Mouse (Mus musculus): ENCODE results near the gene Xlr. TPM values are rescaled to one million over a fixed set of nuclear protein-coding genes. Genes with fewer than 3 reads are reported as not detected.

The Xlr gene
- polyA plus RNA-seq, 2 experiments, result 1.3 to 3.3 TPM

GRCm38 (mm10) chrX:53728967-53729366 is 68.5 kb downstream of the Xlr start:
- Histone ChIP-seq H3K4me3 (ENCODE audit: insufficient read depth in 1 of 2, low read depth in 2 of 2, low read length in 2 of 2) (no peak overlapping the region), H3K36me3 (replicated peaks; ENCODE audit: control insufficient read depth, insufficient read depth, low read depth) (no peaks in the 10 kb centered on the region), H3K27me3 (ENCODE audit: control insufficient read depth, insufficient read depth, low read length) (no peaks in the 10 kb centered on the region), H3K9ac (replicated peaks) (no peak overlapping the region), H3K9me3 (ENCODE audit: control insufficient read depth, low read length) (no peaks in the 10 kb centered on the region), H3K4me2 (ENCODE audit: low read depth) (no peak overlapping the region), H3K4me1 (replicated peaks; ENCODE audit: control insufficient read depth in 2 of 2, insufficient read depth in 2 of 2, low read length in 1 of 2) (no peaks in the 10 kb centered on the region), H3K27ac (no peak overlapping the region)
- ATAC-seq (ENCODE audit: insufficient read depth), result no peak
- WGBS (ENCODE audit: insufficient replicate concordance), result 61% methylated on average over 2 of the region's 2 CpGs
- no peak for TF ChIP-seq CTCF (IDR thresholded peaks at IDR 0.05; ENCODE audit: low read depth)
- TF ChIP-seq EP300 (IDR thresholded peaks at IDR 0.05; ENCODE audit: low read depth), result no peak
- peak in 1 of 3 experiments; percentile 1 for DNase-seq (ENCODE audit: low read depth in 3 of 3, low spot score in 3 of 3)

Other genes with a start within 250 kb of the Xlr start
- 0.41 and 1.2 TPM in 2 replicates for gene Rtl8c, start 189.7 kb downstream of the Xlr start, polyA plus RNA-seq (2012; rRNA removed)
- 1.4 and 1.9 TPM in 2 replicates for gene Rtl8c, start 189.7 kb downstream of the Xlr start, polyA plus RNA-seq (2014; fragmentation: Nextera tagmentation; extraction: Ambion mirVana)
- not detected in 2 replicates for gene Gm14597, start 188.7 kb downstream of the Xlr start, polyA plus RNA-seq (2012; rRNA removed)
- gene Gm14597, start 188.7 kb downstream of the Xlr start, polyA plus RNA-seq (2014; fragmentation: Nextera tagmentation; extraction: Ambion mirVana), result not detected in 2 replicates
- gene Rtl8a, start 154.0 kb downstream of the Xlr start, polyA plus RNA-seq (2012; rRNA removed), result 5.2 and 5.9 TPM in 2 replicates
- gene Rtl8a, start 154.0 kb downstream of the Xlr start, polyA plus RNA-seq (2014; fragmentation: Nextera tagmentation; extraction: Ambion mirVana), result 3.5 and 5.3 TPM in 2 replicates
- gene Rtl8b, start 127.3 kb downstream of the Xlr start, polyA plus RNA-seq (2012; rRNA removed), result 6.7 and 7.9 TPM in 2 replicates
- gene Rtl8b, start 127.3 kb downstream of the Xlr start, polyA plus RNA-seq (2014; fragmentation: Nextera tagmentation; extraction: Ambion mirVana), result 4.2 and 4.3 TPM in 2 replicates
- 0.03 and 0.06 TPM in 2 replicates for gene 4930502E18Rik, start 72.9 kb downstream of the Xlr start, polyA plus RNA-seq (2012; rRNA removed)
- gene 4930502E18Rik, start 72.9 kb downstream of the Xlr start, polyA plus RNA-seq (2014; fragmentation: Nextera tagmentation; extraction: Ambion mirVana), result not detected in 2 replicates
- gene 1700013H16Rik, start 39.9 kb downstream of the Xlr start, polyA plus RNA-seq (2012; rRNA removed), result not detected in 2 replicates
- not detected in 2 replicates for gene 1700013H16Rik, start 39.9 kb downstream of the Xlr start, polyA plus RNA-seq (2014; fragmentation: Nextera tagmentation; extraction: Ambion mirVana)
- 0.02 TPM in 1 of 2 replicates, not detected in the other for gene Zfp36l3, start 21.3 kb downstream of the Xlr start, polyA plus RNA-seq (2012; rRNA removed)
- gene Zfp36l3, start 21.3 kb downstream of the Xlr start, polyA plus RNA-seq (2014; fragmentation: Nextera tagmentation; extraction: Ambion mirVana), result not detected in 2 replicates